Mouse (Mus musculus): Measurements from ENCODE around the gene Zfp36.

The Zfp36 gene

DNA sequence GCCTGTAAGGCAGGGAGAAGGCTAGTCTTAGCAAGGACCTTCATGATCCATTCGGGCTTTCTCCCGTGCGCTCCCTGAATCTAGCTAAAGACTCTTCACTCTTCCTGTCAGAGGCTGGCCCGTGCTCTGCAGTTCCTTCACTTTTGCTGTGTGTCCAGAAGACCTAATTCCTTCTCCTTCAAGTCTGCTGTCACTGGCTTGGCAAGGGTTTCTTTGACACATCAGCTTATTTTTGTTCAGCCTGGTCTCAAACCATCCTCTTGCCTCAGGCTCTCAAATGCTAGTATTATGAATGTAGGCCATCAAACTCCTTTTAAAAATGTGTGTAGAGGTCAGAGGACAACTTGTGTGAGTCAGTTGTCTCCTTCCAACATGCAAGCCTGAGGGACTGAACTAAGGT lies 3.6 kb upstream of the Zfp36 start:
- DNase-seq: no peak

DNA sequence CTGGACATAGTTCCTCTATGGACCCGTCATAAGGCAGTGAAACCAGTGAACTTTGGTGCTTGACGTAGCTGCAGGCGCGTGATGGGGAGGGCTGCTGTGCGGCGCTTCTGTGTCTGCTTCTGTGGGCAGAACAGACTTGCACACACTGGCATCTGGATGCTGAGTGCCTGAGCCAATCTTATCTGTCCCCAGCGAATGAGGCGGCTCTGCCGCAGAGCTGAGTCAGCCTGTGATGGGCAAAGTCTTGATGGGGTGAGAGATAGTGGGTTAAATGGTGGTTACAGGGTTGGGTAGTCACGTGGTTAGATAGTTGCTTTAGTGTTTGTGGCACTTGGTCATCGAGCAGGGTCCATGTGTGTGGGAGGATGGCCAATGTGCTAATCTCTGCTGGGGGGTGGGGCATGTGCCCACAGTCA lies 2.9 kb upstream of the Zfp36 start:
- DNase-seq: peak; percentile 79

DNA sequence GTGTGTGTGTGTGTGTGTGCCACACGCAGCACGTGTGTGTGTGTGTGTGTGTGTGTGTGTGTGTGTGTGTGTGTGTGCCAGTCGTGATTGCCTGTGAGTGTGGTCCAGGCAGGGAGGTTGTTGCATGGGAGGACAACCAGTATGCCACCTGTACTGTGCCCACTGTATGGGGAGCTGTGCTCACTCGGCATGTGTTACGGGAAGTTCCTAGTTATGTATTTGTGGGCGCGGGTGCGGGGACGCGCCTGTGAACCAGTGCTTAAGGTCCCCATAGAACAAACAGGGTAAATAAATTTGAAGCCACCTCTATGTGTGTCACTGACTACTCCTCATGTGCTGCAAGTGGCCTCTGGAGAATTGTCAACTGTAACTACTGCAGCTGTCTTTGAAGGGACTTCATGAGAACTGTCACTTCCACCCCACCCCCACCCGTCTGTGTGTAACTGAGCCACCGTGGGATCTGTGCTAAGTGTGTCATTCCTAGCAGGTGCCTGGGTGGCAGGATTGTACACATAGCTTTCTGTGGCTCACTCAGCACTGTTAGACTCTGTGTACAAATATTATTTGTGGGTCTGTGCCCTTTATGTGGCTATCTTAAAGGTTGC lies 2.4 kb upstream of the Zfp36 start:
- no peak for DNase-seq

DNA sequence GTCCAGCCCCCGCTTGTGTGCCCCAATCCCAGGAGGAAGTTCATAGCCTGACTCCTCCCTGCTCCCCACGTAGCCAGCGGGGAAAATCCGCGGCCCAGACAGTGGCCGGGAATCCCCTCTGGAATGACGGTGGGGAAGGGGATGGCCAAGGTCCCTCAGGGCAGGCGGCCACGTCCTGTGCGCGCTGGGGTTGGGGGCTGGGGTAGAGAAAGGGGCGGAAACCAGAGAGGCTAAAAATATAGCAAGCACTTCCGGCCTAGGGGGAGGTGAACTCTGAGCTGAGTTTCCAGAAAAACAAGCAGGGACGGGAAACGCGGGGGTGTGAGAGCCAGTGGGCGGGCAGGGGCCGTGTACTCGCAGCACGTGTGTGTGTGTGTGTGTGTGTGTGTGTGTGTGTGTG lies 1.9 kb upstream of the Zfp36 start:
- DNase-seq: peak; percentile 91

DNA sequence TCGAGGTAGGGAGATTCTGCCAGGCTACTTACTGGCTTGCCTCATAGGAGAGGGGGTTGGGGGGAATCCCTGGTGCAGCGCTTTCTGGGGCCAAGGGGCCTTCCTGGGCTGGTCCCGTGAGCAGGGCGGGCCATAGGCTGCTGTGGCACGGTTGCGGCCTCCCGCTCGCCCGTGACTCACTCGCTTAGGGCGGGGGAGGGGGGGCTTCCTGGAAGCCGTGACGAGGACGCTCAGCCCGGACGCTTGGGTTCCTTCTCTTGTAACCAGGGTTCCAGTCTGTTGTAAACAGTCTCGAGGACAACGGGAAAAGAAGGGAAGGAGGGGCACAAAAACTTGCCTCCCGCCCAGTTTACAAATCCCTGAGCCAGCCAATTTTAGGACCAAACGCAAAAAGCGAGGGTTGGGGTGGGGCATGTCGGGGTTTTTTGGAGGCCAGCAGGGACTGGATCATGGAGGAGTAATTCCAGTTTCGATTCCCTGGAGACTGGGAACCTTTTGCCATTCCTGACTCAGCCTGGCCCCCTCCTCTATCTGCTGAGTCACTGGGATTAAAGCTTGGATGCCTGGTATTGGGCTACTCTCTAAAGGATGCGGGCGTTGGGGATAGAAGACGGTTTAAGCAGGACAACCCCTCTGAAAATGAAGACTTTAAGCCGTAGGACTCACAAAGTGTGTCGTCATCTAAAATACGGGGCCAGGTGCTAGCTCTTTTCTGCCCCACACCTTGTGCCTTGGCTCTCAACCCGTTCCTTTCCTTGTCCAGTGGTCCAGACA lies 1.2 kb upstream of the Zfp36 start:
- DNase-seq: peak; percentile 86

DNA sequence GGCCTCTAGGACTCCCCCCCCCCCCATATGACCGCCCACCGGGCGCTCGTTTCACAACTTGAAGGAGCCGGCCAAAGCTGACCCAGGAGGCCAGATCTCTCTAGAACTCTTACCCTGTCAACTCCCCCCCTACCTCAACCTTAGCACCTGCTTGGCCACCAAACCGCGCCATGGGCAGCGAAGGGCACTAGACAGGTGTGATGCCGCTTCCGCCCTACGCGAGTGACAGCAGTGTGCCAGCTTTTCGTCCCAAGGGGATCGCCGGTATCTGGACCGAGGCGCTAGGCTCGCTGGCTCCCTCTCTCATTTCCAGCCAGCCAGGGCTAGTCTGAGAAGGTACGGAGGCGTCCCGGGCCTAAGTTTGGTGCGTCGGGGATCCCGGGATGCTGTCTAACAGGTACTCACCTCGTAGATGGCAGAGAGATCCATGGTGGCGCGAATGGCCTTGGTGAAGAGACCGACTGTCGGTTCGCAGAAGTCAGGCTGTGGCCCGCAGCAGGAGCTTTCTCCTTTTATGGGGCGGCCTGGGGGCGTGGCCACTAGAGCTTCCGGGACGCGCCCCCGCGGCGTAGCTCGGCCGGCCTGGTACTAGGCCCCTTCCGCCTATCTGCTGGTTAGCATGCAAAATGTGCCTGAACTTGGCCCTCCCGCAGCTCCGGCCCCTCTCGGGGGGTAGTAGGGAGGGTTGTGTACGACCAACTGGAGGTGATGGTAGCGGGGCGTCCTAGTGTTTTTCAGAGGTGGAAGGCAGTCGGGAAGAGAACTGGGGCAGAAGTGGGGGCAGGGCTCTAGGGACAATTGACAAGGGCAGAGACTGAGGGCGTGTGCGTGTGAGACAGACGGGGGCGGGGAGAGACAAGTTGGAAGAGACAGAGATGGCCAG lies 1.0 kb downstream of the Zfp36 start:
- peak; percentile 98 for DNase-seq

DNA sequence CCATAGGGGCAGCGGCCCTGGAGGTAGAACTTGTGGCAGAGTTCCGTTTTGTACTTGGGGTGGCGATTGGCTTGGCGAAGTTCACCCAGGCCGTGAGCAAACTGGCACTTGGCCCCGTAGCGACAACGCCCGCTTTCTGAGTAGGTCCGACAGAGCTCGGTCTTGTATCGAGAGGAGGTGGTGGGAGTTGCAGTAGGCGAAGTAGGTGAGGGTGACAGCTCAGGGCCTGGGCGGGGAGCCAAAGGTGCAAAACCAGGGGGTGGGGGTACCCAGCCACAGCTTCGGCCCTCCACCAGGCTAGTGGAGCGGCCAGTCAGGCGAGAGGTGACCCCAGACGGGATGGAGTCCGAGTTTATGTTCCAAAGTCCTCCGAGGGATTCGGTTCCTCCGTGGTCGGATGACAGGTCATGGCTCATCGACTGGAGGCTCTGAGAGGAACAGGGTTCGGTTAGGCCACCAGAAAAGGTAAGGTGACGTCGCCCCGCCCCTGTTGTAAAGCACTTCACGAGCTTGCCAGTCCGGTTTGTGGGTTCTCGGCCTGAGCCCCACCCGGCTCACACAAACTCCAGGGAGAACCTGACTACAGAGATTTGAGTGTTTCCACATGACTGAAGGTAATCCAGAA lies 1.9 kb downstream of the Zfp36 start:
- peak; percentile 67 for DNase-seq

DNA sequence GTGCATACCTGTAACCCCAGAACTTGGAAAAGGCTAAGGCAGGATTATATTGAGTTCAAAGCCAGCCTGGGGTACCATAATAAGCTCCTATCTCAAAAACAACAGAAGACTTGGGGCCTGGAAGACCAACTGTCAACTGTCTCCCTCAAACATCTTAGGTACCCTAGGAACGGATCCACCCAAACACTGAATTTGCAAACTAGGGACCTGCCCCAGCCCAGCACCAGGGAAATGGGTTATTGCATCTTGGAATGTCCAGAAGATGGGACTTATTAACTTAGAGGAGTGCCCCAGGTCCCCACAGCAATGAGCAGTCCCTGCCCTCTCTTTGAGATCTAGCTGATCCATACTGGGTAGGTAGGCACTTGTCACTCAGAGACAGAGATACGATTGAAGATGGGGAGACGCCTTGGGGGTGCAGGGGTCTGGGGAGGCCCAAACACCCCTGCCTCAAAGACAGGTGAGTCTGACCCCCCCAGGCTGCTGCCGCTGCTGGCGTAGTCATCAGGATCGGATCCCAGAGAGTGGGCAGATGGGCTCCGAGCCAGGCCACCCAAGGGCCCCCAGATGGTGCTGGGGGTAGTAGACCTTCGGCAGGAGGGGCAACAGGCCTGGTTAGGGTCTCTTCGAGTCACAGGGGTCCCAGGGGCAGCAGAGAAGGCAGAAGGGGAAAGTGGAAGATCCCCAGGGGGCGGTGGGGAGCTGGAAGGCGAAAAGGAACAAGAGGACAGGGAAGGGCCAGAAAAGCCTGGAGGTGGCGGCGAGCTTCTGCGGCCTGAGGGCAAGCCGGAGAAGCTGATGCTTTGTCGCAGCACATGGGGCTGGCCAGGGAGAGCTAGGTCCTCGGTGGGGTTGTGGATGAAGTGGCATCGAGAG lies 2.6 kb downstream of the Zfp36 start:
- peak; percentile 60 for DNase-seq

DNA sequence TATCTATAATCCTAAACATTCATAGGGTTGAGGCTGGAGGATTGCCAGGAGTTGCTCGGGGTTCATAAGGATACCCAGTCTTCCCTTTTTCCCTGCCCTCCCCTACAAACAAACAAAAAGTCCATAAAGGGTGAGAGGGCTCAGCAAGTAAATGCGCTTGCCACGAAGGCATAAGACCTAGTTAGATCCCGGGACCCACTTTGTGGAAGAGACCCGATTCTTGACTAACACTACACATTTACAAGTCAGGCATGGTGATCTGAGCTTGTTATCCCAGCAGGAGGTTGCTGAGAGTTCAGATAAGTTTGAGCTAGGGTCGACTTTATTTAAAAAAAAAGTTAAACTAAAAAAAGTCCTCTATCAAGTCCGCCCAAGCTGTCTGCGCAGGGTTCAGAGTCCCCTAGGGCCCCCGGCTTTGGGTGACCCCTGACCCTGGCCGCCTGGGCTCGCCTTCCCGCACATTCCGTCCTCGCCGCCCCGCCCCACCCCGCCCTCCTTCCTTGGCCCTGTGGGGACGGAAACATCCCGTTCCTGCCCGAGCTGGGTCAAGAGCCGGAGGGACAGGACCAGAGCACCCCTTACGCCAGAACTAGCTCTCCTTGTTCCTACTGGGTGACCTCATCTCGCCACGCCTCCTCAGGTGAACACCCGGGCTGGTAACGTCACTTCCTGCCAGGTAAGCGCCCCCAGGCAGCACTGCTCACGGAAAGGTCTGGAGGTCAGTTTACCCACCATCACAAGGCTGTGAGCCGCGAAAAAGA lies 3.9 kb downstream of the Zfp36 start:
- DNase-seq: peak; percentile 69

DNA sequence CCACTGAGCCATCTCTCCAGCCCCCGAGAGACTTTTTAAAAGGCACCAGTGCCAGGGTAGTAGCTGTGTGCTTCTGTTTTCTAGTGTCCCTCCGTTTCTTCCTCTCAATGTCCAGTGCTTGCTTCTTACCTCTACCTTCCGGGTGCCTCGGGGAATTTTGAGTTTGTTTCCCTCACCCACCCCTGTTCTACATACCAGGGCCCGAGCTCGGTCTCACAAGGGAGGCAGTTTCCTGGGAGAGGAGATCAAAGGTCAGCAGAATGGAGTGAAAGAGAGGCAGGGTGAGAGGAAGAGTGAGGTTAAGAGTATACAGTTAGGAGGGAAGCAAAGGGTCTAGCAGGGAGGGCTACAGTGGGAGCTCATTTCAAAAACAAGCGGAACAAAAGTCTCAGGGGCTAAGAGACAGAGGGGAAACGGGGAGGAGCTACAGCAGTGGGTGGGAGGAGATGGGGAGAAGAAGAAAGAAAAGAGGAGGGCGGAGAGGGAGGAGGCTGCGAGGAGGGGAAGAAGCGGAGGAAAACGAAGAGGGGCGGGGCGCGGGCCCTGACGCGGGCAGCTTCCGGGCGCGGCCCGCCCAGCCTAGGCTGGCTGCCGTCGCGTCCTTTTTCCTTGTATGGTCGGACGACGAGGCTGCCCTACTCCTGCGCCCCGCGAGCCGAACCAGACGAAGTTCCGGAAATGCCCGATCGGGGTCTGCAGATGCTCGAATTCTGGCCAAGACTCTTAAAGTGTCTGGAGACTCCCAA lies 4.7 kb downstream of the Zfp36 start:
- peak; percentile 97 for DNase-seq

DNA sequence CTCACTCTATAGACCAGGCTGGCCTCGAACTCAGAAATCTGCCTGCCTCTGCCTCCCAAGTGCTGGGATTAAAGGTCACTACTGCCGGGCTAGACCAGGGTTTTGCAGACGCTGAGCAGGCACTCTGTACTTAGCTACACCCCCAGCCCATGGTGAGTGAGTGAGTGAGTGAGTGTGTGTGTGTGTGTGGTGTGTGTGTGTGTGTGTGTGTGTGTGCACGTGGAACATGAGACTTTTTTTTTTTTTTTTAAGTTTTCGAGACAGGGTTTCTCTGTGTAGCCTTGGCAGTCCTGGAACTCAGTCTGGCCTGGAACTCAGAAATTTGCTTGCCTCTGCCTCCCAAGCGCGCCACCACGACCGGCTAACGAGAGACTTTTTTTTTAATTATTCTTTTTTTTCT lies 5.4 kb downstream of the Zfp36 start:
- DNase-seq: no peak

DNA sequence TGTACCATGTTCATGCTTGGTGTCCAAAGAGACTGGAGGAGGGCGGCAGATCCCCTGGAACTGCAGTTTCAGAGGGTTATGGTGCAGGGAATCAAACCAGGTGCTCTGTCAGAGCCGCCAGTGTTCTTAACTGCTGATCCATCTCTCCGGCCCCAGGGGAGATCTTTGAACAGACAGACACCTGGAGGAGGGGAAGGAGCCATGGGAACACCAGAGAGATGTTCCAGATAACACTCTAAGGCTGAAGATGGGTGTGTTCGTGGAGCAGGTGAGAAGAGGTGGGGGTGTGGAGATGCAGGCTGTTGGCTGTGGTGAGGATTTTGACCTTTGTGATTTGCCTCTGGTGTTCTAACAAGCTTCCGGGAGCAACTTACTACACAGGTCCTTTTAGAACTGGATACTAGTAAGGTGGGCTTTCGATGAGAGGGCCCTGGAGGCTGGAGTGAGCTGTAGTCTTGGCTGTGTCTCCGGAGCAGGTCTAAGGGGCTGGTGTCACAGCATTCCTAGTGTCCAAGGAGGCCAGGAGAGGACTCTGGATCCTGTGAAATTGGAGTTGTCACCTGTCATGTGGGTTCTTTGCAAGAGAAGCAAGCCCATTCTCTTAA lies 6.1 kb downstream of the Zfp36 start:
- DNase-seq: no peak

DNA sequence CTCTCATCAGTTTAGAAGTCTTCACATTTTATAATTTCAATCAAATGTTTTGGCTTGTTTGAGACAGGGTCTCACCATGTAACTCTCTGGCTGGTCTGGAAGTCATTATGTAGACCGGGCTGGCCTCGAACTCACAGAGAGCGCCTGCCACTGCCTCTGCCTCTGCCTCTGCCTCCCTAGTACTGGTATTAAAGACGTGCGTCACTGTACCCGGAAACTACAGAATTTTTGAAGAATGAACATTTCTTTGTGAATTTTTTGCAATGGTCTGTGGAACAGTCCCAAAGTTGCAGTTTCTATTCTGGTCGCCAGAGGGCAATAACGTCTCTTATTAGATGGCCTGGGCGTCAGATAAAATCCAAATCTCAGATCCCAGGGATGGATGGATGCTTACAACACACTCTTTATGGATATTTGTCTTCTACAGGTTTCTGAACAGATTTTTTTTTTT lies 6.9 kb downstream of the Zfp36 start:
- DNase-seq: peak; percentile 85

DNA sequence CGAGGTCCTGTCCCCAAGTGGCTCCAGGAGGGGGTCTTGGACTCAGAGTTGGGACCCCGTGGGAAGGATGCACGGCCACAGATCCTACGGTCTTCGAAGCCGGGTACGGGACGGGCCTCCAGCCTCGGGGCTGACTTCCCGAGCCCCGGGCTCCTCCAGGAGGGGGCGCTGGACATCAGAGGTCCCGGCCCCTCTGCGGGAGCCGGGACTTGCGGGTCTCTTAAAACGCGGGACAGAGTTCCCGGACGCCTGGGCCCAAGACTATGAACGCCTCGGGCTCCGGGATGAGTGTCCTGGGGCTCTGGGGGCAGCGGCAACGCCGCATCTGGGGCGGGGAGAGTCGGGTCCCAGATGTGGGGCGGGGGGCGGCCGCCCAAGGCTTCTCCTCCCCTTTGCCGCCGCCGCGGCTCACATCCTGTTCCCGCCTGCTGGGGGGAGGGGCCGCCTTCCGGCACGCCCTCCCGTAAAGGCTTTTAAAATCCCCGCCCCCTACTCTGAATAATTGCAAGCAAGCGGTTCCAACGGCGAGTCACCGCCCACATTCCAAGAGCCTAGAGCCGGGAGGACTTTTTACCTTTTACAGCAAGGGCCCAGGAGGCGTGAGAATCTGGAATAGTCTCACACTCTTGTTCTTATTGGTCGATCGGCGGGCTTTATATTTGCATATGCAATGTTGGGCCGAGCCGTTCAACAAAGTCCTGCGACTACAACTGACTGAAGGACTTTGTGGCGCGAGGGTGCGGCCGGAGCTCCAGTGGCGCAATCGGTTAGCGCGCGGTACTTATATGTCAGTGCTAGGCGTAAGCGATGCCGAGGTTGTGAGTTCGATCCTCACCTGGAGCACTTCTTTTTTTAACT lies 7.6 kb downstream of the Zfp36 start, which contains the start of gene Plekhg2:
Plekhg2 (minus strand) TSS at position 349 of the 858 bp plus-strand sequence.
- DNase-seq: peak; percentile 97

DNA sequence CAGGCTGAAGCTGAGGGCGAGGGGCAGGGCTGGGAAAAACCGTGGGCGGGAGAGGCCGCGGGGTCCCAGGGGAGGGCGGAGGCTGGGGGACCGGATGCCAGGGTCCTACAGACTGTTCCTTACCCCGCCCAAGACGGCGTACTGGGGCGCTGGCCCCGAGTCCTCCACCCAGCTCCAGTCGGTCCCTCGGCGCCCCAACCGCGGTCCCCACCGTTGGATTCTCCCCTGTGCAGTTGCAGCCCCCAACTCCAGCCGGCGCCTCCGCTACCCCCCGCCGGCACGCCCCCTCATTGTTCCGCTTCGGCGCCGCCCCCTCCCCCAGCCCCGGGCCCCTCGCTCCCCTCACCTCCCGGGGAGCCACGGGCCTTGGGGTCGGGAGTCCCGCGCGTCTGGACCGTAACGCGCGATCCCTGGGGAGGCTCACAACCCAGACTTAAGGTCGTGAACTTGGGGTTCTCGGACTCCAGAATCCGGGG lies 8.5 kb downstream of the Zfp36 start:
- peak; percentile 86 for DNase-seq

DNA sequence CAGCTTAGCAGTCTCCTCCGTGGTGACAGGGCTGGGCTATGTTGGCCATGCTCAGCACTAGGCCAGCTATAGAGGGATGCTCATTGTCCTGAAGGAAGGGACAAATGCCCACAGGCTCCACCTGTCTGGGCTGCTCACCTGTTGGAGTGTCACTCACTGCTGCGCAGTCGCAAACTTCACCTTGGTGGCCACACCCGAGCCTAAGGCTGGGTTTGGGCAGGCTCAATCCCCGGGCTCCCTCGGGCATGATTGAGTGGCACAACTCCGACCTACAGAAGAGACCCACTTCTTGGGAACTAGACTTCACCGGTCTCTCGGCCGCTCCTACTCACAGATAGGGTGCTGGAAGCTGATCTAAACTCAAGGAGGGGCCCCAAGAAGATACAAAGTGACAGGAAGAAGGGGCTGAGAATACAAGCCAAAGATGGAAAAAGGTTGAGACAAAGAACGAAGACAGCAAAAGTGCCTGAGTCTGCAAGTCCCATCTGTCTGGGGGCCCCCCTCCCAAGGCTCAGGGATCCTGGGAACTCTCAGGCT lies 9.0 kb downstream of the Zfp36 start:
- peak; percentile 58 for DNase-seq

DNA sequence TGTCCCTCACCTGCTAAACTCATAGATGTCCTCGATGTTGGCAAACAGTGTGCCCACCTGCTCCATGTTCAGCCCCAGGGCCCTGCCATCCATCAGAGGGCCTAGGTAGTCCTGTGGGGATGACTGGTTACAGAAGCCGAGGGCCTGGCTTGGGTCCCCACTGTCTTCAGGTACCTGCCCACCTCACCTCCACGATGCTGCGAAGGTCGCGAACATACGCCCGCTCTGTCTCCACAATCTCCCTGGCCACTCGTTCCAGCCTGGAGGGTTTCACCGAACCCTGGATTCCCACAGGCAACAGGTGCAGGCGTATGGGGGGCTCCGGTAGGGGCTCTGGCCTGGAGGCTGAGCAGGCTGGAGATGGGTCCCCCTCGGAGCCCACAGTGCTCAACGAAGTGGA lies 10.0 kb downstream of the Zfp36 start:
- no peak for DNase-seq

DNA sequence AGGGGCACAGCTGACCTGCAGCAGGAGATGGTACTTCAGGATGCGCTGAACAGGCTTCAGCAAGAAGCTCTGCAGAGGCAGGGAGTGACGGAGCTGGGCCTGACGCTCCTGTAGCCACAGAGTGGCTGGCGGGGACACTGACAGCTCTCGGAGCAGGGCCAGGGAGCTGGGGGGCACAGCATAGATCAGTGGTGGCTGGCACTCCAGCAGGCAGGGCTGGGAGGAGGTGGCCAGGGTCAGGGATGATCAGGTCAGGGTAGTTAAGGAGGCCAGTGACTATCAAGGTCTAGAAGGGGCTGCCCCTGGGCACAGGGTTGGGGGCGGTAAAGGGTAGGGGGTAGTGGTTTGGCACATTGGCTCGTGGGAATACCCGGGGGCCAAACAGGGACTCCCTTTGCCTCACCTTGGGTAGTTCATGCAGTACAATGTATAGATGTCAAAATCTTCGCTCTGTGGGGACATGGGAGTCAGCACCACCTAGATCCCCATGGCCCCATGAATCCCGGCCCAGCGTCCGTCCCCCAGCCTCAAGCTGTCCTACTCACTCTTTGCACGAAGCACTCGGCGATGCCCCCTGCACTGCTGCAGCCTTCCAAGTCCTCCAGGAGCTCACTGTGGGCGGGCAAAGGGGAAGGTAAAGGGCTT lies 11.7 kb downstream of the Zfp36 start:
- no peak for DNase-seq

All from thymus, postnatal 4 days (tissue).